Mouse (Mus musculus) kidney, postnatal 0 days (tissue): ENCODE data around the gene Alkbh1. TPM values are rescaled to one million over a fixed set of nuclear protein-coding genes. Genes with fewer than 3 reads are reported as not detected.
A peak's percentile ranks its signal among the peaks of the same experiment; 100 is the strongest.

ENCODE experiments used
- ATAC-seq: fragments of 200-750 bp; cut with Nextera tagmentation; replicated peaks from 2 replicates; pipeline ENCODE4 v1.8.0; 2017; ENCODE audit warnings: low read depth, moderate number of reproducible peaks, moderate TSS enrichment, moderate library complexity; ENCODE audit not compliant: low FRiP score
- DNase-seq: peaks from one replicate; pipeline ENCODE4 v3.0.0-alpha.2; 2016; ENCODE audit warnings: low spot score
- H3K27ac ChIP-seq: fragments of 300-500 bp; sonication (generic); 2 replicates; pipeline ENCODE4 v1.5.1; 2014; ENCODE audit warnings: mild to moderate bottlenecking
- H3K27me3 ChIP-seq: fragments of 300-500 bp; sonication (generic); 2 replicates; pipeline ENCODE4 v1.6.1; 2014; ENCODE audit warnings: low read length, mixed read lengths; ENCODE audit not compliant: insufficient read depth
- H3K36me3 ChIP-seq: fragments of 300-500 bp; sonication (generic); 2 replicates; pipeline ENCODE4 v1.6.1; 2014; ENCODE audit warnings: low read length, mixed read lengths; ENCODE audit not compliant: insufficient read depth
- H3K4me1 ChIP-seq: fragments of 300-500 bp; sonication (generic); replicated peaks from 2 replicates; pipeline ENCODE4 v1.6.1; 2014; ENCODE audit warnings: antibody characterized with exemption, low read length, mixed read lengths; ENCODE audit not compliant: insufficient read depth
- H3K4me2 ChIP-seq: fragments of 300-500 bp; sonication (generic); 2 replicates; pipeline ENCODE4 v1.6.1; 2014; ENCODE audit warnings: mild to moderate bottlenecking, low read length, moderate library complexity, mixed read lengths
- H3K4me3 ChIP-seq: fragments of 300-500 bp; sonication (generic); replicated peaks from 2 replicates; pipeline ENCODE4 v1.5.1; 2014; ENCODE audit warnings: low read depth, low read length
- H3K9ac ChIP-seq: fragments of 300-500 bp; sonication (generic); 2 replicates; pipeline ENCODE4 v1.6.1; 2014; ENCODE audit warnings: low read depth, low read length
- H3K9me3 ChIP-seq: fragments of 300-500 bp; sonication (generic); replicated peaks from 2 replicates; pipeline ENCODE4 v1.6.1; 2016; ENCODE audit warnings: low read length, inconsistent platforms, mixed read lengths
- CTCF ChIP-seq: IDR thresholded peaks from 2 replicates; pipeline ENCODE4 v1.5.1; 2016; ENCODE audit warnings: antibody characterized with exemption, low read depth, mild to moderate bottlenecking, moderate library complexity
- WGBS: fragments of 180-500 bp; shearing (Covaris S2); extraction: QIAGEN DNeasy Blood & Tissue Kit; methylation state at CpG from one replicate; pipeline ENCODE4 v1.1.7; 2014; 5-methylcytosine and 5-hydroxymethylcytosine counted together
- polyA plus RNA-seq: library from polyadenylated mRNA; unstranded; fragments of >200 nt; fragmentation: Nextera tagmentation; extraction: Ambion mirVana; gene quantifications from 2 replicates; pipeline ENCODE4 v1.2.1, GENCODE M21; 2015

The Alkbh1 gene
- polyA plus RNA-seq, 1 experiment from 2014 or later = 24.1 TPM

GRCm38 (mm10) chr12:87470263-87471136 lies 26.7 kb upstream of the Alkbh1 start:
- Histone ChIP-seq H3K9ac (no peak overlapping the region), H3K4me2 (peak overlapping the region; percentile 57), H3K4me1 (no peaks in the 10 kb centered on the region), H3K36me3 (peaks cover 13% of the 10 kb centered on the region), H3K27me3 (no peaks in the 10 kb centered on the region), H3K4me3 (no peak overlapping the region), H3K27ac (no peak overlapping the region), H3K9me3 (no peaks in the 10 kb centered on the region)
- TF ChIP-seq CTCF = no peak
- 47% methylated on average over 7 of the region's 7 CpGs for WGBS
- ATAC-seq (no peak), DNase-seq (no peak)

- H3K27ac ChIP-seq = no peak overlapping the region
- no peaks in the 10 kb centered on the region for H3K27me3 ChIP-seq
- no peak for ATAC-seq
- H3K4me1 ChIP-seq = no peaks in the 10 kb centered on the region
- no peak overlapping the region for H3K4me2 ChIP-seq
- DNase-seq = no peak
- TF ChIP-seq CTCF = no peak
- H3K9ac ChIP-seq = no peak overlapping the region
- WGBS = 92% methylated on average over 6 of the region's 6 CpGs
- H3K4me3 ChIP-seq = no peak overlapping the region
- H3K9me3 ChIP-seq = no peaks in the 10 kb centered on the region
- H3K36me3 ChIP-seq = peaks cover 40% of the 10 kb centered on the region
These were observed 21.0 kb upstream of the Alkbh1 start for GRCm38 (mm10) chr12:87464678-87465297.

GRCm38 (mm10) chr12:87449456-87449855 lies 5.6 kb upstream of the Alkbh1 start:
- TF ChIP-seq CTCF = no peak
- Histone ChIP-seq H3K36me3 (peaks cover 51% of the 10 kb centered on the region), H3K27ac (no peak overlapping the region), H3K4me1 (no peaks in the 10 kb centered on the region), H3K9ac (no peak overlapping the region), H3K4me3 (no peak overlapping the region), H3K4me2 (no peak overlapping the region), H3K9me3 (no peaks in the 10 kb centered on the region), H3K27me3 (no peaks in the 10 kb centered on the region)
- WGBS = 89% methylated on average over 9 of the region's 9 CpGs
- no peak for ATAC-seq
- no peak for DNase-seq

- Histone ChIP-seq H3K36me3 (peaks cover 15% of the 10 kb centered on the region), H3K4me2 (peak overlapping the region; percentile 72), H3K27ac (no peak overlapping the region), H3K4me3 (peak overlapping the region; percentile 93), H3K27me3 (no peaks in the 10 kb centered on the region), H3K4me1 (peaks cover 9% of the 10 kb centered on the region; the same call in 1 of the 2 replicates), H3K9ac (peak overlapping the region; percentile 89; the same call in 1 of the 2 replicates), H3K9me3 (no peaks in the 10 kb centered on the region)
- DNase-seq (no peak), ATAC-seq (0 out of 2 replicates have a peak, but pooled peaks have one; percentile 42)
- no peak for TF ChIP-seq CTCF
- WGBS = 3% methylated on average over 16 of the region's 16 CpGs
These were observed 394 bp upstream of the Alkbh1 start for GRCm38 (mm10) chr12:87444211-87444610.

GRCm38 (mm10) chr12:87443115-87443699 lies 610 bp downstream of the Alkbh1 start:
- ATAC-seq (peak; percentile 78), DNase-seq (peak; percentile 40)
- TF ChIP-seq CTCF = peak; percentile 6; the same call in 1 of the 2 replicates
- under 1% methylated on average over 33 of the region's 33 CpGs for WGBS
- H3K27ac ChIP-seq = peak overlapping the region; percentile 85
- H3K27me3 ChIP-seq = no peaks in the 10 kb centered on the region
- H3K4me3 ChIP-seq = peak overlapping the region; percentile 93
- H3K9me3 ChIP-seq = no peaks in the 10 kb centered on the region
- peaks cover 18% of the 10 kb centered on the region; the same call in 1 of the 2 replicates for H3K36me3 ChIP-seq
- H3K9ac ChIP-seq = peak overlapping the region; percentile 89
- peaks cover 9% of the 10 kb centered on the region; the same call in 1 of the 2 replicates for H3K4me1 ChIP-seq
- H3K4me2 ChIP-seq = peak overlapping the region; percentile 72
